Mouse (Mus musculus) hindbrain, embryonic 14.5 days (tissue): ENCODE measurements around the gene Grid1. TPM values are rescaled to one million over a fixed set of nuclear protein-coding genes. Genes with fewer than 3 reads are reported as not detected.

Experiments used
- ATAC-seq: fragments of 200-750 bp; cut with Nextera tagmentation; 2 replicates; pipeline ENCODE4 v1.8.0; 2017; ENCODE audit warnings: moderate number of reproducible peaks, mild to moderate bottlenecking, moderate TSS enrichment, moderate library complexity; ENCODE audit not compliant: low FRiP score
- DNase-seq: peaks from one replicate; pipeline ENCODE4 v3.0.0-alpha.2; 2015; ENCODE audit warnings: low spot score
- H3K27ac ChIP-seq: fragments of 300-500 bp; sonication (generic); 2 replicates; pipeline ENCODE4 v1.5.1; 2014; ENCODE audit warnings: mild to moderate bottlenecking, moderate library complexity
- H3K27me3 ChIP-seq: fragments of 300-500 bp; sonication (generic); 2 replicates; pipeline ENCODE4 v1.6.1; 2014; ENCODE audit warnings: mild to moderate bottlenecking, low read length, mixed read lengths; ENCODE audit not compliant: control insufficient read depth, insufficient read depth
- H3K36me3 ChIP-seq: fragments of 300-500 bp; sonication (generic); replicated peaks from 2 replicates; pipeline ENCODE4 v1.6.1; 2014; ENCODE audit not compliant: control insufficient read depth, insufficient read depth
- H3K4me1 ChIP-seq: fragments of 300-500 bp; sonication (generic); replicated peaks from 2 replicates; pipeline ENCODE4 v1.6.1; 2014; ENCODE audit warnings: antibody characterized with exemption, low read length, mixed read lengths; ENCODE audit not compliant: control insufficient read depth, insufficient read depth
- H3K4me2 ChIP-seq: fragments of 300-500 bp; sonication (generic); replicated peaks from 2 replicates; pipeline ENCODE4 v1.6.1; 2014; ENCODE audit warnings: mild to moderate bottlenecking, moderate library complexity
- H3K4me3 ChIP-seq: fragments of 300-500 bp; sonication (generic); replicated peaks from 2 replicates; pipeline ENCODE4 v1.5.1; 2014; ENCODE audit warnings: mild to moderate bottlenecking, low read length
- H3K9ac ChIP-seq: fragments of 300-500 bp; sonication (generic); 2 replicates; pipeline ENCODE4 v1.6.1; 2014
- H3K9me3 ChIP-seq: fragments of 300-500 bp; sonication (generic); 2 replicates; pipeline ENCODE4 v1.6.1; 2016; ENCODE audit warnings: low read length; ENCODE audit not compliant: control insufficient read depth
- WGBS: fragments of 180-500 bp; shearing (Covaris S2); extraction: QIAGEN DNeasy Blood & Tissue Kit; methylation state at CpG from one replicate; pipeline ENCODE4 v1.1.7; 2014; 5-methylcytosine and 5-hydroxymethylcytosine counted together
- polyA plus RNA-seq: library from polyadenylated mRNA; unstranded; fragments of >200 nt; fragmentation: Nextera tagmentation; extraction: Ambion mirVana; gene quantifications from 2 replicates; pipeline ENCODE4 v1.2.1, GENCODE M21; 2014

Gene Grid1
- polyA plus RNA-seq, 1 experiment from 2014 or later, result 7.7 TPM

- no peak overlapping the region for H3K9ac ChIP-seq
- H3K4me1 ChIP-seq, result no peaks in the 10 kb centered on the region
- H3K9me3 ChIP-seq, result no peaks in the 10 kb centered on the region
- 80% methylated on average over 7 of the region's 7 CpGs for WGBS
- no peak overlapping the region for H3K27ac ChIP-seq
- ATAC-seq (peak; percentile 24; the same call in 1 of the 2 replicates), DNase-seq (peak; percentile 43)
- H3K36me3 ChIP-seq, result no peaks in the 10 kb centered on the region
- no peaks in the 10 kb centered on the region for H3K27me3 ChIP-seq
- H3K4me2 ChIP-seq, result no peak overlapping the region
- H3K4me3 ChIP-seq, result no peak overlapping the region
Measured at GRCm38 (mm10) chr14:35157069-35157655, 337.3 kb downstream of the Grid1 start.

- no peak overlapping the region for H3K27ac ChIP-seq
- DNase-seq (no peak), ATAC-seq (no peak)
- H3K27me3 ChIP-seq, result no peaks in the 10 kb centered on the region
- H3K4me2 ChIP-seq, result no peak overlapping the region
- H3K4me3 ChIP-seq, result no peak overlapping the region
- WGBS, result 71% methylated on average over 2 of the region's 2 CpGs
- no peaks in the 10 kb centered on the region for H3K9me3 ChIP-seq
- H3K9ac ChIP-seq, result no peak overlapping the region
- no peaks in the 10 kb centered on the region for H3K4me1 ChIP-seq
- no peaks in the 10 kb centered on the region for H3K36me3 ChIP-seq
Measured at GRCm38 (mm10) chr14:35159296-35159695, 339.4 kb downstream of the Grid1 start.

- H3K4me2 ChIP-seq, result no peak overlapping the region
- no peaks in the 10 kb centered on the region for H3K4me1 ChIP-seq
- DNase-seq, result peak; percentile 57
- H3K36me3 ChIP-seq, result no peaks in the 10 kb centered on the region
- no peaks in the 10 kb centered on the region for H3K9me3 ChIP-seq
- no peak overlapping the region for H3K4me3 ChIP-seq
- ATAC-seq, result peak; percentile 43; the same call in 1 of the 2 replicates
- H3K27me3 ChIP-seq, result no peaks in the 10 kb centered on the region
- 74% methylated on average over 2 of the region's 2 CpGs for WGBS
- no peak overlapping the region for H3K27ac ChIP-seq
- no peak overlapping the region for H3K9ac ChIP-seq
Measured at GRCm38 (mm10) chr14:35167451-35167850, 347.5 kb downstream of the Grid1 start.

GRCm38 (mm10) chr14:35173861-35174260 lies 354.0 kb downstream of the Grid1 start:
- ATAC-seq (no peak), DNase-seq (no peak)
- H3K4me1 ChIP-seq, result no peaks in the 10 kb centered on the region
- WGBS, result 78% methylated on average over 1 of the region's 1 CpGs
- H3K36me3 ChIP-seq, result no peaks in the 10 kb centered on the region
- H3K9me3 ChIP-seq, result no peaks in the 10 kb centered on the region
- no peak overlapping the region for H3K27ac ChIP-seq
- no peak overlapping the region for H3K4me2 ChIP-seq
- no peak overlapping the region for H3K9ac ChIP-seq
- no peak overlapping the region for H3K4me3 ChIP-seq
- no peaks in the 10 kb centered on the region for H3K27me3 ChIP-seq

GRCm38 (mm10) chr14:35176021-35176420 lies 356.1 kb downstream of the Grid1 start:
- no peak overlapping the region for H3K4me3 ChIP-seq
- no peaks in the 10 kb centered on the region for H3K4me1 ChIP-seq
- WGBS, result 92% methylated on average over 3 of the region's 3 CpGs
- H3K36me3 ChIP-seq, result no peaks in the 10 kb centered on the region
- DNase-seq (no peak), ATAC-seq (no peak)
- H3K4me2 ChIP-seq, result no peak overlapping the region
- no peaks in the 10 kb centered on the region for H3K27me3 ChIP-seq
- H3K27ac ChIP-seq, result no peak overlapping the region
- H3K9me3 ChIP-seq, result no peaks in the 10 kb centered on the region
- no peak overlapping the region for H3K9ac ChIP-seq

- no peaks in the 10 kb centered on the region for H3K4me1 ChIP-seq
- DNase-seq, result no peak
- H3K4me2 ChIP-seq, result no peak overlapping the region
- no peak for ATAC-seq
- H3K9ac ChIP-seq, result no peak overlapping the region
- H3K9me3 ChIP-seq, result no peaks in the 10 kb centered on the region
- H3K36me3 ChIP-seq, result no peaks in the 10 kb centered on the region
- H3K4me3 ChIP-seq, result no peak overlapping the region
- H3K27me3 ChIP-seq, result no peaks in the 10 kb centered on the region
- H3K27ac ChIP-seq, result no peak overlapping the region
Measured at GRCm38 (mm10) chr14:35179076-35179475, 359.2 kb downstream of the Grid1 start.

GRCm38 (mm10) chr14:35185399-35185798 lies 365.5 kb downstream of the Grid1 start:
- Histone ChIP-seq H3K9ac (no peak overlapping the region), H3K4me2 (no peak overlapping the region), H3K27me3 (no peaks in the 10 kb centered on the region), H3K27ac (no peak overlapping the region), H3K9me3 (no peaks in the 10 kb centered on the region), H3K4me1 (no peaks in the 10 kb centered on the region), H3K4me3 (no peak overlapping the region), H3K36me3 (no peaks in the 10 kb centered on the region)
- 77% methylated on average over 1 of the region's 1 CpGs for WGBS
- no peak for ATAC-seq
- no peak for DNase-seq

- ATAC-seq (peak; percentile 58; the same call in 1 of the 2 replicates), DNase-seq (no peak)
- no peak overlapping the region for H3K27ac ChIP-seq
- no peaks in the 10 kb centered on the region for H3K9me3 ChIP-seq
- no peak overlapping the region for H3K4me2 ChIP-seq
- no peak overlapping the region for H3K4me3 ChIP-seq
- no peak overlapping the region for H3K9ac ChIP-seq
- H3K36me3 ChIP-seq, result no peaks in the 10 kb centered on the region
- H3K27me3 ChIP-seq, result no peaks in the 10 kb centered on the region
- H3K4me1 ChIP-seq, result peaks cover 6% of the 10 kb centered on the region; the same call in 1 of the 2 replicates
- WGBS, result 70% methylated on average over 6 of the region's 6 CpGs
Measured at GRCm38 (mm10) chr14:35192256-35192655, 372.3 kb downstream of the Grid1 start.

GRCm38 (mm10) chr14:35197371-35197770 lies 377.5 kb downstream of the Grid1 start:
- WGBS, result 85% methylated on average over 3 of the region's 3 CpGs
- H3K27me3 ChIP-seq, result no peaks in the 10 kb centered on the region
- H3K9ac ChIP-seq, result no peak overlapping the region
- H3K27ac ChIP-seq, result no peak overlapping the region
- DNase-seq, result no peak
- no peak overlapping the region for H3K4me2 ChIP-seq
- no peaks in the 10 kb centered on the region for H3K36me3 ChIP-seq
- no peaks in the 10 kb centered on the region for H3K9me3 ChIP-seq
- peaks cover 4% of the 10 kb centered on the region; the same call in 1 of the 2 replicates for H3K4me1 ChIP-seq
- no peak for ATAC-seq
- H3K4me3 ChIP-seq, result no peak overlapping the region

- ATAC-seq (no peak), DNase-seq (no peak)
- Histone ChIP-seq H3K9ac (no peak overlapping the region), H3K36me3 (no peaks in the 10 kb centered on the region), H3K9me3 (no peaks in the 10 kb centered on the region), H3K27ac (no peak overlapping the region), H3K4me3 (no peak overlapping the region), H3K4me1 (0 out of 2 replicates have a peak, but pooled peaks cover 4% of the 10 kb centered on the region), H3K4me2 (no peak overlapping the region), H3K27me3 (no peaks in the 10 kb centered on the region)
- 69% methylated on average over 4 of the region's 4 CpGs for WGBS
Measured at GRCm38 (mm10) chr14:35198447-35198846, 378.5 kb downstream of the Grid1 start.
